Mouse (Mus musculus) heart, adult 2 months (tissue): ENCODE data around the gene Zfp180.

ENCODE experiments used
- CTCF ChIP-seq: fragments of 200-600 bp; IDR thresholded peaks from 2 replicates; pipeline ENCODE4 v1.8.1; 2022; ENCODE audit warnings: antibody characterized with exemption, mild to moderate bottlenecking, moderate library complexity
- EP300 ChIP-seq: fragments of 200-500 bp; IDR thresholded peaks from 2 replicates; pipeline ENCODE4 v1.6.1; 2011; ENCODE audit warnings: low read depth, low read length, control low read depth; ENCODE audit not compliant: insufficient read depth
- POLR2A ChIP-seq: fragments of 200-500 bp; IDR thresholded peaks from 2 replicates; pipeline ENCODE4 v1.6.1; 2011; ENCODE audit warnings: mild to moderate bottlenecking, low read depth, low read length, control low read depth; ENCODE audit not compliant: insufficient read depth

GRCm38 (mm10) chr7:24111772-24112155 is 30.0 kb downstream of the Zfp180 start:
- peak; percentile 9; the same call in 1 of the 2 replicates for TF ChIP-seq POLR2A
- no peak for TF ChIP-seq EP300
- TF ChIP-seq CTCF, result no peak
